Mouse (Mus musculus) cerebellum, adult 9-10 months (tissue): Measurements from ENCODE around the gene Bcdin3d.

Experiments used
- DNase-seq: peaks from one replicate; pipeline ENCODE4 v3.0.0; 2022

Bcdin3d gene

DNA sequence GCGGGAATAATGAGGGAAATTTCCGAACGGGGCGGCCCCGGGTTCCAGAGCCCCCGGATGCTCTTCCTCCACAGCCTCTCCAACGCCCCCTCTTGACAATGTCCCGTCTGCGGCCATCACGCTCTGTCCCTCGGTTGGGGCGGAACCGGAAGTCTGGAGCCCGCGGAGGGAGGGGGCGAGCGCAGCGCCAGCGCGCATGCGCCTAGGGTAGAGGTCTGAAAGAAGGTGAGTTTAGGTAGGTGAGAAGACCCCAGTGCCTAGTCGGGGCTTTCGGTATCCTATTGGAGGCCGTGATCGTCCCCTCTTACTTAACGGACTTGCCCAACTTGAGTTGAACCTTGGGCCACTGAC lies at the start of gene Bcdin3d:
Gene Bcdin3d, minus strand, starts transcription at position 155 of the 351 bp plus-strand sequence.
- peak; percentile 88 for DNase-seq

DNA sequence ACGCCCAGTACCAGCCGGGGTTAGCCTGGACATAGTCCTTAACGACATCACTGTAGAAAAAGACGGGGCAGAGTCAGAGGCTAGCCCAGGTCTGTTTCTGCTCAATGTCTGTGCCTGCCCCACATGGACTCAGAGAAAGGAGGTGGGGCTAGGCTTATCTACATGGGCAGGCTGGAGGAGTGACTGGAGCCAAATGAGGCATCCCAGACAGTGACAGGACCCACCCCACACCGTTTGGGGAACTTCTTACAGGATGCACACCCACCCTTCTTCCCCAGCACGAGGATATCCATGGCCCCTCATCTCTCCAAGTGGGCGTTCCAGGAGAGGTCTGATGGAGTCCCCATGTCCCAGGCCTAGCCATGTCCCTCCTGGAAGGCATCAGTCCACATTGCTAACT lies 45.8 kb upstream of the Bcdin3d start:
- peak; percentile 23 for DNase-seq

DNA sequence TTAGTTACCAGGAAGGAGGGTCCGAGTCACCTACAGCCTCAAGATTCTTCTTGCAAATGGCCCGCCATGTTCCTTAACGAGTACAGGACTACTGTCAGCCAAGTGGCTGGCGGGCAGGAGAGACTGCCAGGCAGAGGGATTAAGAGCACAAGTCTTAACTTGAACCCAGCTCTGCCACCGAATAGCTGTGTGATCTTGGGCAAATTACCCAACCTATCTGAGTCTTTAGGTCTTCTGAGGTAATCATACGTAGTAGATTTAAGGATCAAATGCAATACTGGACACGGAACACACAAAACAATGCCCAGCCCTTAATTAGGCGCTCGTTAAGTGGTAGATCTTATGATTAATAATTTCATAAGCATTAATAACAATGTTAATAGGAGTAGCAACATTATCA lies 45.1 kb upstream of the Bcdin3d start:
- no peak for DNase-seq

DNA sequence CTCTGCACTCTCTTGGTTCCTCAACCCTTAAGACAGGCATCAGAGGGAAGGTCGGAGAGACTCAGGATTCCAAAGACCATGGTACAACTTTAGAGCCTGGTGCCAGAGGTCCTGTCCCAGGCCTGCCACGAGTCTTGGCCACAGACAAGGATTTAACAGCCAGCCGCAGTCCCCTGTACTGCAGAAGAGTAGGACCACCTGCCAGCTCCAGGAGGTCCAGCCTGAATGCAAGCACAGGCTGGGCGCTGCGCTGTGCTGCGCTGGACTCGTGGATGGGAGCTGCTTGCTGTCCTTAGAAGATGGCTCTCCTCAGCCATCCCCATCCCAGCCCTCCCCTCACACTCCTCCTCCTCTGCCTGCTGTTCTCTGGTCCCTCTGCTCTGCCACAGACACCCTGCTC lies 43.2 kb upstream of the Bcdin3d start:
- no peak for DNase-seq

DNA sequence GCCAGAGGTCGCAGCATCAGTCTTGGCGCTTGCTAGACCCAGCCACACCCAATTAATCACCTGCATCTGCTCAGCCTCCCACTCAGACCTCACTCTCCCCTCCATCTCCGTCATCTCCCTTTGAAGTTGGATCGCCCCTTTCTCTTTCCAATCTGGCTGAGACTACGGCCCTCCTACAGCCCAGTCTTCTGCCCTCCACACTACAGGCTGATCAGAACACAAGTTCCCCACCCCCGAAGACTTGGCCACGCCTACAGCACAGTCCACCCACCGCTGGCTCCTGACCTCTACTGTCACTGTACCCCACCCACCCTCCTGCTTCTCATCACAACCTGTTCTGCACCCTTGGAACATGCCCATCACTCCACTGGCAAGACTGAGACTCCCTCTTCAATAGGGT lies 42.2 kb upstream of the Bcdin3d start:
- DNase-seq, result no peak

DNA sequence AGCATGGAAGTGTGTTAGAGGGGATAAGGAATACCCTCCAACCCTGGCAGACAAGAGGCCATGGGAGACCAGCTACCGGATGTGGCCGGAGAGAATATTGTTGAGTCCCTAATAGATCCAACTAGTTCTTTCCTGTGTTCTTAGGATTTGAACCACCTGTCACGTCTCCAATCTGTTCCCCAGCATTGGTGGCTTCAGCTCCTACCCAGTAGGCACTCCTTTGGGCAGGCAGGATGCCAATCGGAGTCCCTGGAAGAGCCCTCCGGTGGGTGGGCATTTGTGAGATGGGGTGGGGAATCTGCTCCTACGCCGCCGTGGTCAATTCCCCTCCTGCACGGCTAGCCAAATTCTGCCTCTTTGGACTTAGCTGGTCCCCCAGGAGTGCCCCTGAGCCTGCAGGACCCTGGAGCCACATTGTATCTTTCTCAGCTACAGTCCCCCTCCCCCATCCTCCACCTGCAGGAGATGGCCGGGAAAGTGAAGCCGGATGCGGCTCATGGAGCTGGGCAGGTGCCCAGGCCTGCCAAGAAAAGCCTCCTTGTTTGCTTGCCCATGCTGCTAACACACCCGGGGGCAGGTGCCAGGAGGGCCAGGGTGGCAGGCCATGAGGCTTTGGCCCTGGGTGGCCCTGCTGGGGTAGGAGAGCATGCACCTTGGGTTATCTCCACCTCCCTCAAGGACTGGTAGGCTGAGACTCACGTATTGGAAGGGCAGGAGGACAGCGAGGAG lies 37.4 kb upstream of the Bcdin3d start:
- peak; percentile 83 for DNase-seq

DNA sequence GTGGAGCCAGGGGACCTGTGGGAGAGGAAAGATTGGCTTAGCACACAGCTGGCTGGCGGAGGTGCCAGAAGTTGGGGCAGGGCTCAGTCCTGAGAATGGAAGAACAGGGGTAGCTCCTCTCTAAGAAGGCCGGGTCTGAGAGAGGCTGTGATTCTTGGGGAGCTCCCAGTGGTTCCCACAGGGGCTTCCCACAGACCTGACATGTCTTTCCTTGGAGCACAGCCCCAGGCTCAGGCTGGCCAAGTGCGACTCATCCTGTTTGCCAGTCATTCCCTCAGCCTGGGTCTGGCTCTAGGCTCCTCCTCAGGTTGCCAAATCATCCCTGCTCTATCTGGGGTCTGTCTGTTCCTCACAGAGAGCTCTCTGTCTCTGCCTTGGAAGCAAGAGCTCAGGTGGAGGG lies 36.1 kb upstream of the Bcdin3d start:
- no peak for DNase-seq

DNA sequence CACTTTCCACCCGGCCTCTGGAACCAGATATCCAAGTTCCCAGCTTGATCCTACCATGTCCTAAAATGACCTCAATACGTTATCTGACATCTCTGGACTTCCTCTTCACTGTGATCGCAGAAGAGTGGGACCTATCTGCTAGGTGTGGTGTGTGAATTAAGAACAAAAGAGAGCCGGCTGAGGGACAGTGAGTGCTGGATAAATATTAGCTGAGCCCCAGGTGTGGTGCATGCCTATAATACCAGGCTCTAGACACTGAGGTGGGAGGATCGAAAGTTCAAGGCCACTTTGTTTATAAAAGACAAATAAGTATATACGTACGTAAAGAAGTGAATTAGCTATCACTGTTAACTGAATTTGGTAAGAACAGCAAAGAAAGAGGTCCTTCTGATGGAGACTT lies 35.3 kb upstream of the Bcdin3d start:
- DNase-seq, result no peak

DNA sequence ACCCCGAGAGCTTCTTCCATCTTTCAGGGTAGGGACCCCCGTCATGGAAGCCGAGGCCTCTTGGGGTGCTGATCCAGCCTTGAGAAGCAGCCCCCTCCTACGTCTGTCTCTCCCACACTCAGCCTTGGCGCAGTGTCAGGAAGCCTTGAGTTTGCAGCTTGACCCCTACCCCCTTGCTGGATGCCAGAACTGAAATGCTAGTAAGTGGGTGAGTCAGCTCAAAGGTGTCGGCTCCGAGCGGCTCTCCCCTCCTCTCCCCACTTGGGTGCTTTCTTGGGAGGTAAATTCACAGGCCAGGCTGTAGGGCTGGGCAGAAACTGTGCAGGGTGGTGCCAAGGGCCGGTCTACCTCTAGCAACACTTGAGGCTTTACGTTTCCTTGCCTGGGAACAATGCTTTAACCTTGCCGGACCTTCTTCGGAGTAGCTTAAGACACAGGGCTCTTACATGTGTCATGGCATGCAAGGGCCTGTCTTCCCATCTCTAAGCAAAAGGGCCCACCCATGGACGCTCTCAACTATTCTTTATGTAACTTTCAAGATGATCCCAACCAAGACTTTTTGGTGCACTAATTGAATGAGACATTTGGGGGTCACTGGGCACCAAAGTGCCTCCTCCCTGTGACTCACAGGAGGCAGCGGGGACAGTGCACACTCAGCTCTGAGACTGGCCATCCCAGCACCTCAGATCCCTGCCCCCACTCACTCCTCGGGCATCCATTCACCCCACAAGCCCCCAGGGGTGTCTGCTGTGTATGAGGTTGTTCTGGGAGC lies 31.0 kb upstream of the Bcdin3d start:
- DNase-seq, result peak; percentile 32

DNA sequence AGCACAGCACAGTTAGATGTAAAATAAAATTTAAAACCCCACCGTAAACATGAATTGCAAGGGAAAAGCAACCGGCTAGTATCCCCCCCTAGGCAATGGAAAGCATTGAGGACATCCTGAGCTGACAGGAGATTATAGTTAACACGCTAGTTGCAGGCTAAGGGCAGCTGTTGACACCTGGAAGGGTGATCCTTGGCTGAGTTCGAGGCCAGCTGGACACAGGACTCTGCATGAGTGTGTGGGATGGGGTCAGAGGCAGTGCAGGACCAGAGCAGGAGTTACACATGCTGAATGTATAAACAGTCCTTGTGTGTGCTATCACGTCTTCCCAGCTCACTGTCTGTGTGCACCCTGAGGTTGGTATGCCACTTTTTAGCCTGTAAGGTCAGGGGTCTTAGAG lies 28.7 kb upstream of the Bcdin3d start:
- DNase-seq, result peak; percentile 18

DNA sequence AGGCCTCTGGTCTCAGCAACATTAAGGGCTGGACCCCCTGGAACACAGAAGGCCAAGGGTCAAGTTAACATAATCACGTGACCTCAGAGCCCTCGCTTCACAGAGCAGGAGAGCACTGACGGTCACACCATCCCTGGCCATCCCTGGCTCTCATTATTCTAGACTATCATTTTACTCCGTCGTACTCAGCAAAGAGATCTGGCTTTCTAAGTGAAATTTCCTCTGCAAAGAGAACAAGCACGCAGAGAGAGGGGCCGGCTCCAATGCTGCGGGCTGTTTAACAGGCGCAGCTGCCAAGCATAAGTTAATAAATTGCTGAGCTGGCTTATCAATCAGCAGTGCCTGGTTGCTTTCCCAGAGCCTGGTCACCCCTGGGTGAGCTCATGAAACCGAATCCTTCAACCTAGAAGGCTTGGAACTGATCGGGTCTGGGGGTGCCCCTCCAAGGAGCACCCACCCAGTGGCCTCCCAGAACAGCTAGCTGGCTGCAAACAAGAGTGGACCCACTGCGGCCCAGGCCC lies 27.8 kb upstream of the Bcdin3d start:
- DNase-seq, result peak; percentile 26

DNA sequence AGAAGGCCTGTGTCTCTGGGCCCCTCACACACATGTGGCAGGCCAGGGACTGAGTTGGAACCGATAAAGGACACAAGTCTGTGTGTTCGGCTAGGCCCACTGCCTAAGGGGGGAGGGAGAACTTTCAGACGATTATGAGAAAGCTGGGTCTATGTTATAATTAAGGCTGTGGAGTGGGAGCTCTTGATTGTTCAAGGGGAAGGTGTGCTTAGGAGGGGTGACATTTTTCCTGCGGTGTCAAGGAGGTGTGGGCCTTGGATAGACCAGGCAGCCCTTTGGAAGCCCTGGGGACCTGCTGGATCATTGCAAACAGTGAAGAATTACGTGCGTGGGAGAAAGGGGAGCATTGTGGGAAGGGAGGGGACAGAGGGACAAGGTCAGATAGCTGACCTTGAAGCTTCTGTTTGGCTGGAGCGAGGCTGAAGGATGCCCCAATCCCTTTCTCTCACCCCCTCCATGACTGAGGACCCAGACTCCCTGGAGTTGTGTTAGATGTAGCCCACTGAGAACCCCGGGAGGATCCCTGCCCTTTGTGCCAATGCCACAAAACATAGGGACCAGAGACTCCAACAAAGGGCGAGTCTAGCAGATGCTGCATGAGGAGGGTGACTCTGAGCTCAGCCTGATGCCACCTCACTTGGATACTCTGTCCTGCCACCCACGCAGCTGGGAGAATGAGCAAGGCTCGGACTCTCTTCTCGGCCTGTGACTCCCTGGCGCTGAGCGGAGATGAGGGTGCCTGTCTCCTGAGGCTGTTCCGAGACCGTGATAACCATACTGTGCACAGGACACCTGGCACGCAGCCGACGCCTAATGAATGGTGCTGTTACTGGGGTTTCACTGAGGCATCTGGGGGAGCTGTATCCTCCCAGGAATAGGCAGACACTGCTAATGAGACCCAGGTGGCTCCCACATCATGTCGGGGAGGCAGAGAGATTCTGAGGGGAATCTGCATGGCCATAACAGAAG lies 27.0 kb upstream of the Bcdin3d start:
- DNase-seq, result peak; percentile 51

DNA sequence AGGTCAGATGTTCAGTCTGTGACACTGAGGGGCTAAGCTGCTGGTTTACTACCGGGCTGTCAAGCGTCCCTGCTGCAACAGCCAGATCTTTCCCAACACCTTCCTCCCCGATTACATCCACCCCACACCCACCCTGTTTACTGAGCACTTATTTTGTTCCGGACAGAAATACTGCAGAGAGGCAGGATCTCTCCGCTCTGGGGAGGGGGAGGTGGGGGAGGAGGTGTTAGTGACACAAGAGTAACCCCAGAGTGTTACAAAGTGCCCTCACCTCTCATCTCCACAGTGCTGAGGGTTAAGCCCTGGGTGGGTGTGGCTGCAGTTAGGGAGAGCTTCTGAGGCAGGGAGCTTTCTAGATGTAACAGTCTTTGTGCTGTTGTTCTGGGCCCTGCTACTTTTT lies 25.8 kb upstream of the Bcdin3d start:
- DNase-seq, result peak; percentile 43

DNA sequence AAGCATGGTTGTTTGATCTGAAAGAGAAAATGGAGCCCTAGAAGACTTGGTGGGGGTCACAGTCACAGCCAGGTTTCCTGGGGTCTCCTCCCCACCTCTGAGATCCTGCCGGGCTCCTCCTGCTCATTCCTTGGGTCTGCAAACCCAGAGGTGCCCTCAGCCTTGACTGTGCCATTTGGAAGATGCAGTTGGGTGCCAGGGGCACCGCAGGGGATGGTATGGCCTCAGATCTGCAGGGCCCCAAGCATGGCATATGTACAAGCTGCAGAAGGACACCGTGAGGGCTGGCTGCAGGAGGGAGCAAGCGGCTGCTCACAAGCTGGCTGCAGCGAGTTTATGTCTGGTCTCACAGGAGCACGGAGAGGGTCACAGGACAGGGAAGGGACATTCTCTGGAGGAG lies 25.2 kb upstream of the Bcdin3d start:
- peak; percentile 60 for DNase-seq

DNA sequence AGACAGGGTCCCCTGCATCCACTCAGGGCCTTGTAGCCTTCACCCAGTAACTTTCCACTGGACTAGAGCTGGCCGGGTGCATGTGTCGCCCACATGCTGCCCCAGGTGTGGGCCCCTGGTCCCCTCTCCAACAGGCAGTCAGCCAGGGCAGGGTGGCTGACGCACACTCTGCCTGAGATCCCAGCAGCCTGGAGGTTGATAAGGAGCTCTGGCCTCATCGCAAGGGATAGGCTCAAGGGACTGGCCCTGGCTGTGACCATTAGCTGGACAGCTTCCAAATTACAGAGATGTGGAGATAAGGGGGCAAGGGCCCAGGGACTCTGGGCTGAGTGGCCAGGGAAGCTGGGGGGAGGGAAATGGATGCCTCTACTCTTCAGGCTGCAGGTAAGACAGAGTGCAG lies 24.3 kb upstream of the Bcdin3d start:
- peak; percentile 69 for DNase-seq

DNA sequence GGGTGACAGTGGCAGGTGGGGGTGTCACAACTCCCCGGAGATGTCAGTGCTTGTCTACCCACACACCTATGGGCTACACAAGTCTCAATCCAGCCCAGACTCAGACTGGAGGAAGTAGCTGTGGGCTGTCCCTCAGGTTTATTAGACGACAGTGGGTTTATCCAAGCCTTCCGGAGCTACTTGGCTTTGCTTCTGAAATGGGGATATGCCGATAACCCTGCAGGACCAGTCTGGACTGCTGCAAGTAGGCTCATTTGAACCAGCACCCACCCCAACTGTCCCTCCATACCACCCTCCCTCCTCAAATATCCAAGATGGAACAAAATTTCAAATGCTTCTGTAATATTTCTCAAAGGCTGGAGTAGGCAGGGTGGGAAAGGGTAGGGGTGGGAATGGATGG lies 23.8 kb upstream of the Bcdin3d start:
- no peak for DNase-seq

DNA sequence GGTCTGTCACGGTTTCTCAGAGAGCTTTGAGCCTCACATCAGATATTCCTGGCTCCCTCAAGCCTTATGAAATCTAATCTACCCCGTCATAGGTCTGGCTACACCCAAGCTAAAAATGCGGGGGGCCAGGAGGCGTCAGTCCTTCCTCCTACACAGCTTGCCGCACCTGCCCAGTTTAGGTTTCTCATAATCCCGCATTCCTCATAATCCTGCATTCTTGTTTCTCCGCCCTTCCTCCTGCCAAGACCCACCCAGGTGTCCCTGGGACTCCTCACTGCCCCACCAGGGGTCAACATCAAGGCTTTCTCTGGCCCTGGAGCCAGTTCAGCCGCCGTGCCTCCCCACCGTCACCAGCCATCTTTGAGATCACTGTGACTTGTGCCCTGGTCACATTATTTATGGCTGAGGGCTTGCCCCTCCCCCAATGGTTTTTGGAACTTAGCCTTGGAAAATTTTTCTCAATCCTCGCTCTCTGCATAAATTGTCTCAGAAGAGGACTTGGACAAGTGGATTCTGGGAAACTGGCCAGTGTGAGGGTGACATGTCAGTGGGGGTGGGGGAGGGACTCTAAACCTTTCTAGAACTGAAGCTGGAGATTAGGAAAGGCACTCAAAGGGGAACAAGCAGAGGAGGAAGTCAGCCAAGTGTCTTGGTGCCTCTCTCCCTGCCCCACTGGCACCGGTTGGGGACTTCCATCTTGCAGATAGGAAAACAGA lies 23.2 kb upstream of the Bcdin3d start:
- DNase-seq, result peak; percentile 91

DNA sequence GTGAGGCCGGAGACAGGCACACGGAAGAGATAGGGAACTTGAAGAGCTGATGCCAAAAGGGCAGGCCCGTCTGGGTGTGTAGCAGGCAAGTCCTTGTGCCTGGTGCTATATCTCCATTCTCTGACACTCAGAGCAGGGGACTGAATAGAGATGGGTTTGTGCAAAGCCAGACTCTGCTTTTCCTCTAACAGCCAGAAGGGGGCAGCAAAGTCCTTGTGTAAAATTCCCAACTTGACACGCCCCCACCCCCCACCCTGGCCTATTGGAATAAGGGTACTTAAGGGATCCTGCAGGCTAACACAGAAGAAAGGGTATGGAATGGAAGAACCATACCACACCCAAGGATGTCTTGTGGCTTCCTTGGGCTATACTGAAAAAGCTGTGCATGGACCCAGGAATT lies 22.5 kb upstream of the Bcdin3d start:
- peak; percentile 89 for DNase-seq

DNA sequence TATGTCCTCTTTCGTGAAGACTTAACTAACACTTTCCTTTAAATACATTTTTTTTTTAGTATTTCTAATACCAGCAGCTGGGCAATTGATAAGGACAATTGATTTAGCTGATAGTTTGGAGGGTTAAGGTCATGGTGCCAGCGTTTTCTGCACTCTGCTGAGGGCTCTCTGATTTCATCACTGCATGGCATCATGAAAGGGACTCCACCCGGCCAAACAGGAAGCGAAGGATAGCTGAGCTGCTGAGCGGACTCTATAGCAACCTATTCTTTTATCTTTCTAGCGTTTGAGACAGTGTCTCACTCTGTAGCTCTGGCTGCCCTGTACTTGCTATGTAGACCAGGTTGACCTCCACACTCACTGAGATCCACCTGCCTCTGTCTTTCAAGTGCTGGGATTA lies 10.2 kb upstream of the Bcdin3d start:
- no peak for DNase-seq

DNA sequence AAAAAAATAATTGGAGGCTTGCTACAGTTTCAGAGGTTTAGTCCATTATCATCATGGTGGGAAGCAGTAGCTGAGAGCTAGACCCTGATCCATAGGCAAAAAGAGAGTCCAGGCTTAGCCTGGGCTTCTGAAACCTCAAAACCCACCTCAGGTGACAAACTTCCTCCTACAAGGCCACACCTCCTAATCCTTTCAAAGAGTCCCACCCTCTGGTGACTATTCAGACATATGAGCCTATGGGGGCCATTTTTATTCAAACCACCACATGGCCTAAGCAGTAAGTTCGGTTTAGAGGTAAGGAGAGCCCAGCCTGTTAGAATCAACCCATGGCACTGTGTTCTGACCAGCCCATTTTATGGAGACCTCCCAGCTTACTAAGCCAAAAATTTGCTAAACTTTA lies 1.3 kb upstream of the Bcdin3d start:
- DNase-seq, result no peak

DNA sequence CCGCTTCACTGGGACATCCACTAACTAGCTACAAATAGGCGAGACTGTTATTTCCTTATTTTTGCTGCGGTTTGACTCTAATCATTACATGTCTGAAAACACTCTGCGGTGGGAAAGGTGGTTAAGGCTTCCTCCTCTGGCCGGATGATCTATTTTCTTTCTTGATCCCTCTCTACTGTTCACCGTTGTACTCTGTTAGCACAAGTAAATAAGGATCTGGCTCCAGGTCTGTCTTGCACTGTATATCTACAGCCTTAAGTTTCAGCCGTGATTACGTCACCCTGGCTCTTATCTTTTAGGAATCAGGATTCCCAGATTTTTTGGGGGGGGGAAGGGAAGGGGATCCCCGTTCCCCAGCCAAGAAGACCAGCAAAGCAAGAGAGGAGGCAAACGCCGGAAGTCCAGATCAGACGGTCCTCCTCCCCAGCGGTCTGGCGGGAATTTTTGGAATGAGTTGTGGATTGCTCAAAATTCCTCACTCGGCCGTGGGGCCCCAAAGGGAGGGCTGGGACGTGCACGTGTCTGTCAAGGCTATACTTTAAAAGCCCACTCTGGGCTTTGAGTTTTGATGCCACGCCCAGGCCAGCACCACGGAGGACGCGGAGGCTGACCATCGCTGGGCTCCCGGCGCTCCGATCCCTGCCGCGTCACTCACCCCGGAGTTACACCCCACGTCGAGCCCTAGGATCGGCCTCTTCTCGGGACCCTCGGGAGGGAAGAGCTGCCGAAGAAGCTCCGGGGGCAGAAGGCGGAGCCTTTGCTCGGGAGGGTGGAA lies 542 bp downstream of the Bcdin3d start:
- DNase-seq, result peak; percentile 53

DNA sequence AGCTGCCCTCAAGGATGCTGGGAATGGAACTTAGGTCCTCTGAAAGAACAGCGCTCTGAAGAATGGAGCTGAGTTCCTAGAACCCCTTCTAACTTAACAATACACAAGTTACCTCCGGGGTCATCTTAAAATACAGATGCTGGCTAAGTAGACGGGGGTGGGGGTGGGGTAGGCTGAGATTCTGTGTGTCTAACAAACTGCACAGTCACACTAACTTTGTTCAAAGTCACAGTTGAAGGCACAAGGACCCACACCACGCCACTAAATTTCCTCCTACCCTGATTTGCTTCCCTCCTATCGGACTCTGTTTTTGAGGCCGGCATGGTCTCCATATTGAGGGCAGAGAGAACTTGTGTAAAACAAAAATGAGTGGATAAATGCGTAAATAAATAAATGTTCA lies 1.6 kb downstream of the Bcdin3d start:
- no peak for DNase-seq
